Mouse (Mus musculus): ENCODE measurements around the gene Ccnd3.

Ccnd3 gene

GRCm38 (mm10) chr17:47512956-47513775 lies 8.3 kb downstream of the Ccnd3 start:
- DNase-seq (ENCODE audit: low spot score in 2 of 2) = peak in 1 of 2 experiments; percentile 50

DNA sequence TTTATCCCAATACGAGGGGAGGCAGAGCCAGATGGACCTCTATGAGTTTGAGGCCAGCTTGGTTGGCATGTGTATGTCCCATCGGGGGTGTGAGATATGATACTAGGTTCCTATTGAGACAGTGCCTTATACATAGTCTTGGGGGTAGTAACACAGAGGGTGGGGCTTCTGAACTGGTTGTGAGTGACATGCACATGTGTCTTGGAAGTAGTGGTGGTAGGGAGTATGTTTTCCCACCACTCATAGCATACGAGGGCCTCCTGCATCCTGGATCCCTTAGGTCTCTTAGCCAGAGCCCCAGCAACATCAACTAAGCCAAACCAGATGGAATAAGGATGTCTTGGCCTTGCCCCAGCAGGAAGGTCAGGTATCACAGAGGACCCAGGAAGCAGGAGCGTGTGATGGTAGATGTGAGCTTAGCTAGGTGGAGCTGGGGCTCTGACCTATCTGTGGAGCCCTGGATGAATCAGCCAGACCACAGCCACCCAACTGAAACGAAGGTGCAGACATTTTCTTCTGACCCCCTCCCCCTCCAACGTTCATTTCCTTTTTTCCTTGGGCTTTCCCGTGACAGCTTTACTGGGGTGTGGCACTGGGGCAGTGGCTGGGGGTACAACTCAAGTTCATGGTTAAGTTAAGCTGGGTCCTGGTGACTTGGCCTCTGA lies 10.5 kb downstream of the Ccnd3 start:
- DNase-seq (ENCODE audit: low spot score in 2 of 2) = no peak

- DNase-seq (ENCODE audit: low spot score in 2 of 2) = no peak
Measured at GRCm38 (mm10) chr17:47516232-47516631, 11.4 kb downstream of the Ccnd3 start.

DNA sequence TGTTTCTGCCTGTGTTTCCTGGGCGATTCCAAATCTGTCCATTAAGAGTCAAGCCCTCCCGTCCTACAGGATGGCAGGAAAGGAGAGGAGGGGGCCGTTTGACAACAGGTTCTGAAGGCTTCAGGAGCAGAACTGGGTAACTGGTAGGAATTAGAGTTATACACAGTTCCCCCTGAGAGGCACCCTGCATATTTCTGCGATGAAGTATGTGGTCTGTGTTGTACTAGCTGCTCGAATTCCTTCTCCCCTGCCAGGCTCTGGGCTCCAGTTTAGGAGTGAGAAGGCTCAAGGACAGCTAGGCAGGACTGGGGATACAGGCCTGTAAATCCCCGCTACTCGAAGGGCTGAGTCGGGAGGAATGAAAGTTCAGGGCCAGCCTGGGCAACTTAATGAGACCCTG lies 13.4 kb downstream of the Ccnd3 start:
- DNase-seq (ENCODE audit: low spot score in 2 of 2) = no peak

DNA sequence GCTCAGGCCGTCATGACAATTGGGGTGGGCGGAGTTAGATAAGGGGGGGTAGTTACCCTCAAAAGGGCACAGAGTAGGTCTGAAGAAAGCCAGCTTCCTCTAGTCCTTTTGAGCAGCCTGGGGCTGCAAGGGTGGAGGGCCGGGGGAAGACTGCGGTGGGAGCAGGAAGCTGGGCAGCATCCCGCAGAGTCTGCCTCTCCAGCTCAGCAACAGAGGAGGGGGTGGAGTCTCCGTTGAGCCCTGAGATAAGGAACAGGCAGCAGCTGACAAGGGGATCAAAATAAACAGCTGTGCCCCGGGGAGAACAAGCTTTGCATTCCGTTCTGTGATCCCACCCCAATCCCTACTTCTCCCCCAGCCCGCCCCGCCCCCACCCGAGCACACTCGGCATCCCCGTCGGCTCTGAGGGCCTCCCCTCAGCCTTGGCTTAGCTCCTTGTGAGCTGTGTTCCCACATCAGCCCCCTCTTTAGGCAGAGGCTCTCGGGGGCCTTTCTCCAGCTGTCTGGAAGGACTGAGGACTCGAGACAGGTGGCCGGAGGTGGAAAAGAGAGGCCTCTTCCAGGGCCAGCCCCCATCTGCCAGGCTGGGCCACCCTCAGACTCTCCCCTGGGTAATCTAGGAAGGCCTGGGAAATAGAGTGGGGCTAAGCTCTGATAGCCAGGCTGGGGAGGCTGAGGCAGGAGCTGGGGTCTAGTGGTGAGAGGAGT lies 16.9 kb downstream of the Ccnd3 start:
- DNase-seq (ENCODE audit: low spot score in 2 of 2) = peak in 1 of 2 experiments; percentile 51

- no peak for DNase-seq (ENCODE audit: low spot score in 2 of 2)
Measured at GRCm38 (mm10) chr17:47522536-47522935, 17.7 kb downstream of the Ccnd3 start.

- no peak for DNase-seq (ENCODE audit: low spot score in 2 of 2)
Measured at GRCm38 (mm10) chr17:47523211-47523682, 18.4 kb downstream of the Ccnd3 start.

- DNase-seq (ENCODE audit: low spot score in 2 of 2) = no peak
Measured at GRCm38 (mm10) chr17:47524055-47524454, 19.2 kb downstream of the Ccnd3 start.

GRCm38 (mm10) chr17:47524991-47525390 lies 20.1 kb downstream of the Ccnd3 start:
- DNase-seq (ENCODE audit: low spot score in 2 of 2) = no peak

GRCm38 (mm10) chr17:47526856-47527520 lies 22.1 kb downstream of the Ccnd3 start:
- DNase-seq (ENCODE audit: low spot score in 2 of 2) = no peak

- DNase-seq (ENCODE audit: low spot score in 2 of 2) = no peak
Measured at GRCm38 (mm10) chr17:47527581-47528300, 22.9 kb downstream of the Ccnd3 start.

GRCm38 (mm10) chr17:47528919-47529318 lies 24.1 kb downstream of the Ccnd3 start:
- no peak for DNase-seq (ENCODE audit: low spot score in 2 of 2)

DNA sequence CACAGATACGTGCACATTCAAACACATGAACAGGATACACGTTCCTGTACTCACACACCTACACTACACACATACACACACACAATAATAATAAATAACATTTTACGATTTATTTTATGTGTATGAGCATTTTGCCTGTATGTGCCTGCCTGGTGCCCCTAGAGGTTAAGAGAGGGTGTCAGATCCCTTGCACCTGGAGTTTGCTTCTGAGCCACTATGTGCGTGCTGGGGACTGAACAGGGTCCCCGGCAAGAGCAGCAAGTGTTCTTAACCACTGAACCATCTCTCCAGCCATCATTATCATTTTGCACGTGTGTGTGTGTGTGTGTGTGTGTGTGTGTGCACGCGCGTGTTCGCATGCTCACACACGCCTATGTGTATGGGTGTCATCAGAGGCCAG lies 24.7 kb downstream of the Ccnd3 start:
- no peak for DNase-seq (ENCODE audit: low spot score in 2 of 2)

- DNase-seq (ENCODE audit: low spot score in 2 of 2) = no peak
Measured at GRCm38 (mm10) chr17:47531387-47531818, 26.6 kb downstream of the Ccnd3 start.

DNA sequence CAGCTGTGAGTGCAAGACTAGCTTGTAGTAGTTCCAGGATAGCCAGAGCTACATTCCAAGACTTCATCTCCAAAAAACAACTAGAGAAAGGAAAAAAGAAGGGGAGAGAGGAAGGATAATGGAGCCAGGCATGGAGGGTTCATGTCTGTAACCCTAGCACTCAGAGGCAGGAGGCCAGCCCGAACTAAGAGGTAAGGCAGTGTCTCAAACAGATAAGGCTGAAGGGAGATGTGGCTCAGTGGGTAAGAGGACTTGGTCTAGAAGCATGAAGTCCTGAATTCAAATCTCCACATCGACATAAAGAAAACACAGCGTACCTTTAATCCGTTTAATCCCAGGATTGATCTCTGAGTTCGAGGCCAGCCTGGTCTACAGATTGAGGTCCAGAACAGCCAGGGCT lies 27.5 kb downstream of the Ccnd3 start:
- no peak for DNase-seq (ENCODE audit: low spot score in 2 of 2)

DNA sequence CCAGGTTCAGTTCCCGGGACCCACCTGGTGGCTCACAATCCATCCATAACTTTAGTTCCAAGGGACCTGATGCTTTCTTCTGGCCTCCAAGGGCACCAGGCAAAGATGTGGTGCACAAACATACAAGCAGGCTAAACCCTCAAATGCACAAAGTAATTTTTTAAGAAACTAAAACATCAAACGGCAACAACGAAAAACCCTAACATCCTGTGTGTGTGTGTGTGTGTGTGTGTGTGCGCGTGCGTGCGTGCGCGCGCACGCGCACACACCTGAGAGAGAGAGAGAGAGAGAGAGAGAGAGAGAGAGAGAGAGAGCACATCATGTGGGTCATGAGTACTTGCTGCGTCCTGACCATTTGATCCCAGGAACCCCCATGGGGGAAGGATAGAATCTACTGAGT lies 28.8 kb downstream of the Ccnd3 start:
- DNase-seq (ENCODE audit: low spot score in 2 of 2) = no peak

GRCm38 (mm10) chr17:47535812-47536236 lies 31.0 kb downstream of the Ccnd3 start:
- DNase-seq (ENCODE audit: low spot score in 2 of 2) = no peak

- DNase-seq (ENCODE audit: low spot score in 2 of 2) = no peak
Measured at GRCm38 (mm10) chr17:47538049-47538448, 33.2 kb downstream of the Ccnd3 start.

GRCm38 (mm10) chr17:47539128-47539527 lies 34.3 kb downstream of the Ccnd3 start:
- DNase-seq (ENCODE audit: low spot score in 2 of 2) = no peak

DNA sequence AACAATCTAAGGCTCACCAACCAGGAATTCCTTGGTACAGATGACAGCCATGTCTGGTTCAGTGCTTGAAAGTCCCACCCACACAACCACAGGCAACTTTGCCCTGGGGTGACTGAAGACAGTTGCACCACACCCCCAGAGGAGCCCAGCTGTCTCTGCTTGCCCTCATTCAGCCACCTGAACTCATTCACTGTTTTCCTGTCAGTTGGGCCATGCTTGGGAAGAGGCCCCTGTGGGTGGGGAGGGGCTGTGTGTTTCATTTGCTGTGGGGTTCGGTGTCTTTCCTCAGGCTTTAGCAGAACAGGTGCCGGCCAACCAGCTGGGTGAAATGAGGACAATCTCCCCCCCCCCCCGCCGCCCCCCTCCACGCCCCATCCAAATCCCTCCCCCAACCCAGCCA lies 37.2 kb downstream of the Ccnd3 start:
- no peak for DNase-seq (ENCODE audit: low spot score in 2 of 2)

GRCm38 (mm10) chr17:47543051-47543650 lies 38.3 kb downstream of the Ccnd3 start:
- no peak for DNase-seq (ENCODE audit: low spot score in 2 of 2)

Data from urinary bladder, postnatal 36 days (tissue).